8 mouse cellular contexts compared by ENCODE assay signal in the genomic region with DNA sequence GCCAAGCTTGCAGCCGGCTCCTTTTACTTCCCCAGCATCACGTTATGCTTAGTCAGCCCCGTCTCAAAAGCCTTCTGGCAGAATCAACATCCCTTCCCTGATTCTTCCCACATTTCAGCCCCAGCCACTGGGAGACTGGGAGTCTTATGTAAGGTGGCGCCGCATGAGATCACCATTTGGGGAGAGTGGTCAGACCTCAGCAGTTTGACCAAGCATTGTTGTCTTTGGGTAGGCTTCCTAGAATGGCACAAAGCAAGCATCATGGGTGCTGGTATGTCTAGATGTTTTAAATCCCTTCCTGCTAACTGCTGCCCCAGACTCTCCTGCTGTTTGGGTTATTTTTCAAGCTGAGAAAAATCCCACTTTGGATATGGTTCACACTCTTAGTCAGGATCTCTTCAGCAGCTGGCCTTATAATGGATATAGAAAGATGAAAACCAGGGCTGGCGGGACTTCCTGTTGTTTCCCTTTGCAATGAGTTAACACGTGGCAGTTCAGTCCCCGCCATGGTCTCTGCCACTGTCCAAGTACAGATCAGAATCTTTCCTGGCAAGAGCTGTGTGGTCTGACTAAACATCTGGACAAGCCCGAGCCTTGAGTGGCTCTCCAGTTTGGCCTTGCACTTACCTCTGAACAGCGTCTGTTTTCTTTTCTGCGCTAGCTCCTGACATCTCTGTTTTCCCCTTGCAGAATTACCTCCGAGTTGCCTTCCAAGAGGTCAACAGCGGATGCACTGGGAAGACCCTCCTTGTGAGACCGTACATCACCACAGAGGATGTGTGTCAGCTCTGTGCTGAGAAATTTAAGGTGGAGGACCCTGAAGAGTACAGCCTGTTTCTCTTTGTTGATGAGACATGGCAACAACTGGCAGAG. TPM values are rescaled to one million over a fixed set of nuclear protein-coding genes. Genes with fewer than 3 reads are reported as not detected.
DNase-seq lines count a peak whose midpoint lies in the region; ATAC-seq and TF ChIP-seq lines count a peak whose summit lies in the region.

No protein-coding gene starts in this region.

- H3K27ac ChIP-seq in liver, adult 2 months (replicated peaks; ENCODE audit: insufficient read depth, low read depth, low read length): peak overlapping the region; percentile 75
- peak overlapping the region; percentile 87 for H3K27ac ChIP-seq in embryonic facial prominence, embryonic 13.5 days
- H3K27ac ChIP-seq in heart, embryonic 15.5 days: peak overlapping the region; percentile 77
- H3K27ac ChIP-seq in limb, embryonic 11.5 days (replicated peaks; ENCODE audit: low read depth, low read length): peak overlapping the region; percentile 68; the same call in 1 of the 2 replicates

- DNase-seq in liver, adult 2 months (ENCODE audit: extremely low read depth, low read depth, low spot score): no peak
- DNase-seq in liver: no peak
- no peak for DNase-seq in limb, embryonic 11.5 days (ENCODE audit: low spot score)
- DNase-seq in thymus, adult 18-20 months: no peak
- DNase-seq in c-Kit-positive CD71-positive TER-119-positive erythroid progenitor cells, embryonic 14.5 days (ENCODE audit: low spot score): no peak

- peaks cover 18% of the 10 kb centered on the region for H3K36me3 ChIP-seq in liver, adult 2 months (ENCODE audit: control insufficient read depth, insufficient read depth, low read length)
- H3K36me3 ChIP-seq in embryonic facial prominence, embryonic 13.5 days: peaks cover 42% of the 10 kb centered on the region
- H3K36me3 ChIP-seq in heart, embryonic 15.5 days: peaks cover 31% of the 10 kb centered on the region
- H3K36me3 ChIP-seq in limb, embryonic 11.5 days (ENCODE audit: control insufficient read depth, insufficient read depth, low read length): no peaks in the 10 kb centered on the region

- no peak for ATAC-seq in embryonic facial prominence, embryonic 13.5 days (ENCODE audit: insufficient number of reproducible peaks, insufficient read depth, low FRiP score, low TSS enrichment, low read depth)
- ATAC-seq in heart, embryonic 15.5 days (replicated peaks; ENCODE audit: insufficient number of reproducible peaks, insufficient read depth, low FRiP score, low read depth): peak; percentile 27; the same call in 1 of the 2 replicates
- ATAC-seq in limb, embryonic 11.5 days (ENCODE audit: insufficient number of reproducible peaks, low FRiP score, low TSS enrichment, low read depth): no peak
- no peak for ATAC-seq in erythroid progenitor cell, adult 5-6 weeks (replicated peaks; ENCODE audit: low FRiP score, poor library complexity, severe bottlenecking)

- TF ChIP-seq CTCF in liver, adult 2 months (IDR thresholded peaks at IDR 0.05; ENCODE audit: low read depth, low read length): no peak

- H3K27me3 ChIP-seq in liver, adult 2 months (ENCODE audit: control insufficient read depth, insufficient read depth, low read length): no peaks in the 10 kb centered on the region
- H3K27me3 ChIP-seq in embryonic facial prominence, embryonic 13.5 days: no peaks in the 10 kb centered on the region
- no peaks in the 10 kb centered on the region for H3K27me3 ChIP-seq in heart, embryonic 15.5 days
- H3K27me3 ChIP-seq in limb, embryonic 11.5 days (ENCODE audit: control insufficient read depth, insufficient read depth, low read length): no peaks in the 10 kb centered on the region

- WGBS in liver, adult 2 months: 76% methylated on average over 14 of the region's 14 CpGs
- 50% methylated on average over 14 of the region's 14 CpGs for WGBS in embryonic facial prominence, embryonic 13.5 days
- WGBS in heart, embryonic 15.5 days: 45% methylated on average over 14 of the region's 14 CpGs
- WGBS in limb, embryonic 11.5 days: 59% methylated on average over 14 of the region's 14 CpGs

- no peak for TF ChIP-seq POLR2A in liver, adult 2 months (IDR thresholded peaks at IDR 0.05; ENCODE audit: extremely low read depth, insufficient read depth, low read length)

- no peak overlapping the region for H3K4me3 ChIP-seq in liver, adult 2 months (ENCODE audit: insufficient read depth, low read depth, low read length)
- H3K4me3 ChIP-seq in embryonic facial prominence, embryonic 13.5 days: no peak overlapping the region
- no peak overlapping the region for H3K4me3 ChIP-seq in heart, embryonic 15.5 days
- H3K4me3 ChIP-seq in limb, embryonic 11.5 days (ENCODE audit: low read depth, low read length): no peak overlapping the region

- H3K4me2 ChIP-seq in embryonic facial prominence, embryonic 13.5 days: 0 out of 2 replicates have a peak overlapping the region, but pooled peaks have one; percentile 30
- no peak overlapping the region for H3K4me2 ChIP-seq in heart, embryonic 15.5 days
- H3K4me2 ChIP-seq in limb, embryonic 11.5 days (ENCODE audit: low read depth, severe bottlenecking): no peak overlapping the region

- H3K9ac ChIP-seq in liver, adult 2 months (ENCODE audit: low read depth, low read length): no peak overlapping the region
- no peak overlapping the region for H3K9ac ChIP-seq in embryonic facial prominence, embryonic 13.5 days
- H3K9ac ChIP-seq in heart, embryonic 15.5 days: no peak overlapping the region
- H3K9ac ChIP-seq in limb, embryonic 11.5 days (ENCODE audit: low read length): no peak overlapping the region

- H3K79me2 ChIP-seq in liver, adult 2 months (ENCODE audit: control insufficient read depth, insufficient read depth, low read length): no peaks in the 10 kb centered on the region

- no peaks in the 10 kb centered on the region for H3K9me3 ChIP-seq in embryonic facial prominence, embryonic 13.5 days
- H3K9me3 ChIP-seq in heart, embryonic 15.5 days (replicated peaks): no peaks in the 10 kb centered on the region
- H3K9me3 ChIP-seq in limb, embryonic 11.5 days (ENCODE audit: control insufficient read depth, low read length): no peaks in the 10 kb centered on the region

- peaks cover 4% of the 10 kb centered on the region; the same call in 1 of the 2 replicates for H3K4me1 ChIP-seq in liver, adult 2 months (ENCODE audit: control insufficient read depth, insufficient read depth, low read length)
- H3K4me1 ChIP-seq in embryonic facial prominence, embryonic 13.5 days: peaks cover 90% of the 10 kb centered on the region
- peaks cover 63% of the 10 kb centered on the region for H3K4me1 ChIP-seq in heart, embryonic 15.5 days (replicated peaks)
- peaks cover 33% of the 10 kb centered on the region for H3K4me1 ChIP-seq in limb, embryonic 11.5 days (ENCODE audit: control insufficient read depth, insufficient read depth, low read length)

RNA-seq across cellular contexts. Expression of a gene that starts 16.8 kb away (rescaled TPM):
- total RNA-seq in liver, adult 2 months (2014; rRNA removed): 25.8 and 29.2 TPM in 2 replicates
- polyA plus RNA-seq in liver, adult 2 months (2012; rRNA removed): 14.4 and 14.6 TPM in 2 replicates
- polyA plus RNA-seq in embryonic facial prominence, embryonic 13.5 days (2015; fragmentation: Nextera tagmentation; extraction: Ambion mirVana): 168 and 193 TPM in 2 replicates
- polyA plus RNA-seq in heart, embryonic 15.5 days (2015; fragmentation: Nextera tagmentation; extraction: Ambion mirVana): 163 and 180 TPM in 2 replicates
- 153 and 159 TPM in 2 replicates for polyA plus RNA-seq in limb, embryonic 11.5 days (2014; fragmentation: Nextera tagmentation; extraction: Ambion mirVana)
- total RNA-seq in erythroid progenitor cell, adult 5-6 weeks (2015; ENCODE audit: low replicate concordance): 8.3 and 9.6 TPM in 2 replicates
- 18.1 and 19.7 TPM in 2 replicates for total RNA-seq in erythroid progenitor cell, adult 5-6 weeks (2017; ENCODE audit: low replicate concordance)

RNA-seq across cellular contexts. Expression of a gene that starts 49.4 kb away (rescaled TPM):
- 0.13 TPM in 1 of 2 replicates, not detected in the other for total RNA-seq in liver, adult 2 months (2014; rRNA removed)
- polyA plus RNA-seq in liver, adult 2 months (2012; rRNA removed): not detected in 2 replicates
- polyA plus RNA-seq in embryonic facial prominence, embryonic 13.5 days (2015; fragmentation: Nextera tagmentation; extraction: Ambion mirVana): 0.31 and 0.78 TPM in 2 replicates
- 0.28 and 1.8 TPM in 2 replicates for polyA plus RNA-seq in heart, embryonic 15.5 days (2015; fragmentation: Nextera tagmentation; extraction: Ambion mirVana)
- 0.08 and 0.09 TPM in 2 replicates for polyA plus RNA-seq in limb, embryonic 11.5 days (2014; fragmentation: Nextera tagmentation; extraction: Ambion mirVana)
- not detected in 2 replicates for total RNA-seq in erythroid progenitor cell, adult 5-6 weeks (2015; ENCODE audit: low replicate concordance)
- not detected in 2 replicates for total RNA-seq in erythroid progenitor cell, adult 5-6 weeks (2017; ENCODE audit: low replicate concordance)

RNA-seq across cellular contexts. Expression of a gene that starts 49.7 kb away (rescaled TPM):
- 8.1 and 8.3 TPM in 2 replicates for total RNA-seq in liver, adult 2 months (2014; rRNA removed)
- 4.8 and 5.9 TPM in 2 replicates for polyA plus RNA-seq in liver, adult 2 months (2012; rRNA removed)
- polyA plus RNA-seq in embryonic facial prominence, embryonic 13.5 days (2015; fragmentation: Nextera tagmentation; extraction: Ambion mirVana): 33.8 and 34.8 TPM in 2 replicates
- 14.7 and 15.4 TPM in 2 replicates for polyA plus RNA-seq in heart, embryonic 15.5 days (2015; fragmentation: Nextera tagmentation; extraction: Ambion mirVana)
- 45.8 and 46.9 TPM in 2 replicates for polyA plus RNA-seq in limb, embryonic 11.5 days (2014; fragmentation: Nextera tagmentation; extraction: Ambion mirVana)
- 15.1 and 24.5 TPM in 2 replicates for total RNA-seq in erythroid progenitor cell, adult 5-6 weeks (2015; ENCODE audit: low replicate concordance)
- total RNA-seq in erythroid progenitor cell, adult 5-6 weeks (2017; ENCODE audit: low replicate concordance): 57.9 and 68.2 TPM in 2 replicates
